Mouse (Mus musculus): Measurements from ENCODE around the gene Krt71. TPM values are rescaled to one million over a fixed set of nuclear protein-coding genes. Genes with fewer than 3 reads are reported as not detected.
A peak's percentile ranks its signal among the peaks of the same experiment; 100 is the strongest.

The Krt71 gene
- polyA plus RNA-seq, 2 experiments, result 0.03 TPM; not detected in 1

DNA sequence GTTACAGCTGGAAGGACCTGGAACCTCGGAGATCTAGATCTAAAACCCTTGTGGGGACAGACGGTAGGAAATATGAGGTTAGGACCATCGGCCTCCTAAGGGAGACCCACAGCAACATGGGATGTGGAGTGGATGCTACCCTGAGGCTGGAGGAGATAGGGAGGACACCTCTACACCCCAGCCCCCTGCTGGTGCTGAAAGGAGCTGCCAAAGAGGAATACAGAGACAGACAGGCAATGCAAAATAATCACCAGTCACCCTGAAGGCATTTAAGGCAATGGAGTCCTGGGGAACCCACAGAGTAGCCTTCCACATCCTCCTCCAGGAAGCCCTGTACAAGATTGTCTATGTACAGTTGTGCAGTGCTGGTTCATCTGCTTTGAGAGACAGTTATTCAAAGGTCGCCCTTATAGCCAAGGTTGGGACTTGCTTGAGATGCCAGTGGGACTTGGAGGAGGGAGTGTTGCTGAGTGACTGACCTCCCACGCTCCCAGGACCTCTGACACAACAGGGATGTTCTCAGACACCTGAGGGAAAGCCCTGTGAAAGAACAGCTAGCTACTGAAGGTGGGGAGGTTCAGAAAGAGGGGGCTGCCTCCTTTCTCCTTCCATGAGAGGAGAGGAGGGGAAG, 29.3 kb upstream of the Krt71 start:
- Histone ChIP-seq H3K27ac (replicated peaks; ENCODE audit: low read depth, low read length) (no peak overlapping the region), H3K27me3 (ENCODE audit: control insufficient read depth, insufficient read depth, low read length) (no peaks in the 10 kb centered on the region), H3K4me2 (replicated peaks; ENCODE audit: low read depth, low read length, severe bottlenecking) (no peak overlapping the region), H3K9me3 (ENCODE audit: control insufficient read depth, low read length) (no peaks in the 10 kb centered on the region), H3K4me3 (replicated peaks; ENCODE audit: low read length) (no peak overlapping the region), H3K9ac (ENCODE audit: low read depth, low read length, severe bottlenecking) (no peak overlapping the region), H3K36me3 (ENCODE audit: control insufficient read depth, insufficient read depth, low read length) (no peaks in the 10 kb centered on the region), H3K4me1 (ENCODE audit: control insufficient read depth, insufficient read depth, low read length) (no peaks in the 10 kb centered on the region)
- no peak for TF ChIP-seq POLR2A (IDR thresholded peaks at IDR 0.05; ENCODE audit: borderline replicate concordance, extremely low read depth, insufficient read depth, insufficient read length)
- peak; percentile 16 for DNase-seq (ENCODE audit: low spot score)
- 66% methylated on average over 5 of the region's 5 CpGs for WGBS
- ATAC-seq (ENCODE audit: low FRiP score, low read depth), result no peak

GRCm38 (mm10) chr15:101770226-101770625, 27.3 kb upstream of the Krt71 start:
- no peaks in the 10 kb centered on the region for H3K27me3 ChIP-seq (ENCODE audit: control insufficient read depth, insufficient read depth, low read length)
- 46% methylated on average over 8 of the region's 8 CpGs for WGBS
- no peak overlapping the region for H3K27ac ChIP-seq (replicated peaks; ENCODE audit: low read depth, low read length)
- no peak overlapping the region for H3K4me2 ChIP-seq (replicated peaks; ENCODE audit: low read depth, low read length, severe bottlenecking)
- no peak for TF ChIP-seq POLR2A (IDR thresholded peaks at IDR 0.05; ENCODE audit: borderline replicate concordance, extremely low read depth, insufficient read depth, insufficient read length)
- H3K4me3 ChIP-seq (replicated peaks; ENCODE audit: low read length), result no peak overlapping the region
- H3K9me3 ChIP-seq (ENCODE audit: control insufficient read depth, low read length), result no peaks in the 10 kb centered on the region
- no peaks in the 10 kb centered on the region for H3K36me3 ChIP-seq (ENCODE audit: control insufficient read depth, insufficient read depth, low read length)
- no peak for DNase-seq (ENCODE audit: low spot score)
- no peak for ATAC-seq (ENCODE audit: low FRiP score, low read depth)
- no peaks in the 10 kb centered on the region for H3K4me1 ChIP-seq (ENCODE audit: control insufficient read depth, insufficient read depth, low read length)
- no peak overlapping the region for H3K9ac ChIP-seq (ENCODE audit: low read depth, low read length, severe bottlenecking)

- ATAC-seq (ENCODE audit: low FRiP score, low read depth), result no peak
Observed at GRCm38 (mm10) chr15:101737786-101738185, 5.1 kb downstream of the Krt71 start.

GRCm38 (mm10) chr15:101730653-101731052, 12.3 kb downstream of the Krt71 start:
- no peaks in the 10 kb centered on the region for H3K36me3 ChIP-seq (ENCODE audit: control insufficient read depth, insufficient read depth, low read length)
- ATAC-seq (ENCODE audit: low FRiP score, low read depth) (no peak), DNase-seq (ENCODE audit: low spot score) (no peak)
- H3K9me3 ChIP-seq (ENCODE audit: control insufficient read depth, low read length), result no peaks in the 10 kb centered on the region
- no peak overlapping the region for H3K4me3 ChIP-seq (replicated peaks; ENCODE audit: low read length)
- no peak overlapping the region for H3K9ac ChIP-seq (ENCODE audit: low read depth, low read length, severe bottlenecking)
- no peaks in the 10 kb centered on the region for H3K4me1 ChIP-seq (ENCODE audit: control insufficient read depth, insufficient read depth, low read length)
- H3K4me2 ChIP-seq (replicated peaks; ENCODE audit: low read depth, low read length, severe bottlenecking), result no peak overlapping the region
- H3K27me3 ChIP-seq (ENCODE audit: control insufficient read depth, insufficient read depth, low read length), result no peaks in the 10 kb centered on the region
- H3K27ac ChIP-seq (replicated peaks; ENCODE audit: low read depth, low read length), result no peak overlapping the region
- no peak for TF ChIP-seq POLR2A (IDR thresholded peaks at IDR 0.05; ENCODE audit: borderline replicate concordance, extremely low read depth, insufficient read depth, insufficient read length)

More at GRCm38 (mm10) chr15:101737786-101738185, 5.1 kb downstream of the Krt71 start:
- H3K27me3 ChIP-seq (ENCODE audit: control insufficient read depth, insufficient read depth, low read length), result no peaks in the 10 kb centered on the region; the same call in 1 of the 2 replicates
- H3K36me3 ChIP-seq (ENCODE audit: control insufficient read depth, insufficient read depth, low read length), result no peaks in the 10 kb centered on the region
- DNase-seq (ENCODE audit: low spot score), result no peak
- H3K4me1 ChIP-seq (ENCODE audit: control insufficient read depth, insufficient read depth, low read length), result no peaks in the 10 kb centered on the region
- H3K27ac ChIP-seq (replicated peaks; ENCODE audit: low read depth, low read length), result no peak overlapping the region
- no peak for TF ChIP-seq POLR2A (IDR thresholded peaks at IDR 0.05; ENCODE audit: borderline replicate concordance, extremely low read depth, insufficient read depth, insufficient read length)
- no peak overlapping the region for H3K4me2 ChIP-seq (replicated peaks; ENCODE audit: low read depth, low read length, severe bottlenecking)
- H3K9ac ChIP-seq (ENCODE audit: low read depth, low read length, severe bottlenecking), result no peak overlapping the region
- H3K4me3 ChIP-seq (replicated peaks; ENCODE audit: low read length), result no peak overlapping the region
- no peaks in the 10 kb centered on the region for H3K9me3 ChIP-seq (ENCODE audit: control insufficient read depth, low read length)
- WGBS, result 79% methylated on average over 7 of the region's 7 CpGs

DNA sequence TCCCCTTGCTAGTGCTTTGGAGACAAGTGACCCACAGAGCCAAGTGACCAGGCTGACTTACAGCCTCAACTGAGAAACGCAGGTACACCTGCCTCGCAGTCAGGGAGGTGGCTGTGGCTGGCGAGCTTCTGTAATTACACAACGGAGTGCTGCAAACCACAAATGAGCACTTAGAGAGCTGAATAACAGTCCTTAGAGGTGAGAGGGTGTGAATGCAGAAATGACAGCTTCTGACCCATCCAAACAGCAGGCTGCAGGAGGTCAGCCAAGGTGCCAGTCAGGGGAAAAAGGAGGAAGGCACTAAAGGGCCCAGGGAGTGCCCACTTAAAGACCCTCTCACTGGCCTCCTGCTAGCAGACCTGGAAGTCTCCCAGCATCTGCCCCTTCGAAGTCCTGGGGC, 18.2 kb downstream of the Krt71 start:
- TF ChIP-seq POLR2A (IDR thresholded peaks at IDR 0.05; ENCODE audit: borderline replicate concordance, extremely low read depth, insufficient read depth, insufficient read length), result no peak
- Histone ChIP-seq H3K4me3 (replicated peaks; ENCODE audit: low read length) (no peak overlapping the region), H3K9ac (ENCODE audit: low read depth, low read length, severe bottlenecking) (no peak overlapping the region), H3K4me2 (replicated peaks; ENCODE audit: low read depth, low read length, severe bottlenecking) (no peak overlapping the region), H3K27ac (replicated peaks; ENCODE audit: low read depth, low read length) (no peak overlapping the region), H3K9me3 (ENCODE audit: control insufficient read depth, low read length) (no peaks in the 10 kb centered on the region), H3K27me3 (ENCODE audit: control insufficient read depth, insufficient read depth, low read length) (no peaks in the 10 kb centered on the region), H3K36me3 (ENCODE audit: control insufficient read depth, insufficient read depth, low read length) (no peaks in the 10 kb centered on the region), H3K4me1 (ENCODE audit: control insufficient read depth, insufficient read depth, low read length) (no peaks in the 10 kb centered on the region)
- 48% methylated on average over 5 of the region's 5 CpGs for WGBS
- DNase-seq (ENCODE audit: low spot score) (no peak), ATAC-seq (ENCODE audit: low FRiP score, low read depth) (no peak)
